Mouse (Mus musculus): ENCODE results near the gene Atrn. TPM values are rescaled to one million over a fixed set of nuclear protein-coding genes. Genes with fewer than 3 reads are reported as not detected.

Atrn gene
- 17.9 and 19.4 TPM in 2 replicates for polyA plus RNA-seq (2012; rRNA removed)
- polyA plus RNA-seq (2014; fragmentation: Nextera tagmentation; extraction: Ambion mirVana), result 11.5 and 13.5 TPM in 2 replicates

GRCm38 (mm10) chr2:130905751-130906583, at the start of gene Atrn, which contains the start of gene 4930402H24Rik:
TSS of gene Atrn (plus strand) at chr2:130906495.
TSS of gene 4930402H24Rik (minus strand) at chr2:130906406.
- TF ChIP-seq POLR2A (IDR thresholded peaks at IDR 0.05; ENCODE audit: borderline replicate concordance, extremely low read depth, insufficient read depth, insufficient read length), result peak; percentile 69; the same call in 1 of the 2 replicates
- Histone ChIP-seq H3K4me1 (ENCODE audit: control insufficient read depth, insufficient read depth, low read length) (peaks cover 12% of the 10 kb centered on the region), H3K27me3 (ENCODE audit: control insufficient read depth, insufficient read depth, low read length) (no peaks in the 10 kb centered on the region), H3K27ac (replicated peaks; ENCODE audit: low read depth, low read length) (peak within 1 kb of the TSS; percentile 55; the same call in 1 of the 2 replicates), H3K36me3 (ENCODE audit: control insufficient read depth, insufficient read depth, low read length) (peaks cover 4% of the 10 kb centered on the region; the same call in 1 of the 2 replicates), H3K4me3 (replicated peaks; ENCODE audit: low read length) (peak within 1 kb of the TSS; percentile 98), H3K9ac (ENCODE audit: low read depth, low read length, severe bottlenecking) (peak within 1 kb of the TSS; percentile 84), H3K4me2 (replicated peaks; ENCODE audit: low read depth, low read length, severe bottlenecking) (peak within 1 kb of the TSS; percentile 68), H3K9me3 (ENCODE audit: control insufficient read depth, low read length) (no peaks in the 10 kb centered on the region)
- DNase-seq (ENCODE audit: low spot score) (peak; percentile 88), ATAC-seq (ENCODE audit: low FRiP score, low read depth) (peak; percentile 97)
- WGBS, result 6% methylated on average over 43 of the region's 50 CpGs

GRCm38 (mm10) chr2:130862091-130862490, 44.2 kb upstream of the Atrn start:
- no peak for TF ChIP-seq POLR2A (IDR thresholded peaks at IDR 0.05; ENCODE audit: borderline replicate concordance, extremely low read depth, insufficient read depth, insufficient read length)
- Histone ChIP-seq H3K9me3 (ENCODE audit: control insufficient read depth, low read length) (no peaks in the 10 kb centered on the region), H3K27me3 (ENCODE audit: control insufficient read depth, insufficient read depth, low read length) (no peaks in the 10 kb centered on the region), H3K36me3 (ENCODE audit: control insufficient read depth, insufficient read depth, low read length) (no peaks in the 10 kb centered on the region), H3K4me2 (replicated peaks; ENCODE audit: low read depth, low read length, severe bottlenecking) (no peak overlapping the region), H3K4me3 (replicated peaks; ENCODE audit: low read length) (no peak overlapping the region), H3K27ac (replicated peaks; ENCODE audit: low read depth, low read length) (no peak overlapping the region), H3K9ac (ENCODE audit: low read depth, low read length, severe bottlenecking) (no peak overlapping the region), H3K4me1 (ENCODE audit: control insufficient read depth, insufficient read depth, low read length) (no peaks in the 10 kb centered on the region)
- no peak for DNase-seq (ENCODE audit: low spot score)
- no peak for ATAC-seq (ENCODE audit: low FRiP score, low read depth)
- WGBS, result 85% methylated on average over 3 of the region's 3 CpGs

- ATAC-seq (ENCODE audit: low FRiP score, low read depth), result no peak
- no peak for DNase-seq (ENCODE audit: low spot score)
Observed at GRCm38 (mm10) chr2:130870916-130871315, 35.4 kb upstream of the Atrn start.

GRCm38 (mm10) chr2:130877376-130877775, 28.9 kb upstream of the Atrn start:
- Histone ChIP-seq H3K36me3 (ENCODE audit: control insufficient read depth, insufficient read depth, low read length) (0 out of 2 replicates have a peak, but pooled peaks cover under 1% of the 10 kb centered on the region), H3K27ac (replicated peaks; ENCODE audit: low read depth, low read length) (no peak overlapping the region), H3K9ac (ENCODE audit: low read depth, low read length, severe bottlenecking) (no peak overlapping the region), H3K9me3 (ENCODE audit: control insufficient read depth, low read length) (no peaks in the 10 kb centered on the region), H3K4me3 (replicated peaks; ENCODE audit: low read length) (no peak overlapping the region), H3K4me1 (ENCODE audit: control insufficient read depth, insufficient read depth, low read length) (no peaks in the 10 kb centered on the region), H3K27me3 (ENCODE audit: control insufficient read depth, insufficient read depth, low read length) (no peaks in the 10 kb centered on the region), H3K4me2 (replicated peaks; ENCODE audit: low read depth, low read length, severe bottlenecking) (no peak overlapping the region)
- ATAC-seq (ENCODE audit: low FRiP score, low read depth), result no peak
- 58% methylated on average over 3 of the region's 3 CpGs for WGBS
- DNase-seq (ENCODE audit: low spot score), result no peak
- TF ChIP-seq POLR2A (IDR thresholded peaks at IDR 0.05; ENCODE audit: borderline replicate concordance, extremely low read depth, insufficient read depth, insufficient read length), result no peak

More at GRCm38 (mm10) chr2:130870916-130871315, 35.4 kb upstream of the Atrn start:
- H3K27ac ChIP-seq (replicated peaks; ENCODE audit: low read depth, low read length), result no peak overlapping the region
- no peak for TF ChIP-seq POLR2A (IDR thresholded peaks at IDR 0.05; ENCODE audit: borderline replicate concordance, extremely low read depth, insufficient read depth, insufficient read length)
- no peaks in the 10 kb centered on the region for H3K9me3 ChIP-seq (ENCODE audit: control insufficient read depth, low read length)
- H3K9ac ChIP-seq (ENCODE audit: low read depth, low read length, severe bottlenecking), result no peak overlapping the region
- no peak overlapping the region for H3K4me3 ChIP-seq (replicated peaks; ENCODE audit: low read length)
- no peaks in the 10 kb centered on the region for H3K4me1 ChIP-seq (ENCODE audit: control insufficient read depth, insufficient read depth, low read length)
- 53% methylated on average over 5 of the region's 5 CpGs for WGBS
- H3K4me2 ChIP-seq (replicated peaks; ENCODE audit: low read depth, low read length, severe bottlenecking), result no peak overlapping the region
- no peaks in the 10 kb centered on the region for H3K36me3 ChIP-seq (ENCODE audit: control insufficient read depth, insufficient read depth, low read length)
- H3K27me3 ChIP-seq (ENCODE audit: control insufficient read depth, insufficient read depth, low read length), result no peaks in the 10 kb centered on the region

- H3K27ac ChIP-seq (replicated peaks; ENCODE audit: low read depth, low read length), result no peak overlapping the region
- DNase-seq (ENCODE audit: low spot score) (no peak), ATAC-seq (ENCODE audit: low FRiP score, low read depth) (no peak)
- no peak for TF ChIP-seq POLR2A (IDR thresholded peaks at IDR 0.05; ENCODE audit: borderline replicate concordance, extremely low read depth, insufficient read depth, insufficient read length)
- no peak overlapping the region for H3K4me2 ChIP-seq (replicated peaks; ENCODE audit: low read depth, low read length, severe bottlenecking)
- H3K9me3 ChIP-seq (ENCODE audit: control insufficient read depth, low read length), result no peaks in the 10 kb centered on the region
- no peak overlapping the region for H3K9ac ChIP-seq (ENCODE audit: low read depth, low read length, severe bottlenecking)
- H3K4me1 ChIP-seq (ENCODE audit: control insufficient read depth, insufficient read depth, low read length), result no peaks in the 10 kb centered on the region
- 0 out of 2 replicates have a peak, but pooled peaks cover 6% of the 10 kb centered on the region for H3K36me3 ChIP-seq (ENCODE audit: control insufficient read depth, insufficient read depth, low read length)
- no peaks in the 10 kb centered on the region for H3K27me3 ChIP-seq (ENCODE audit: control insufficient read depth, insufficient read depth, low read length)
- H3K4me3 ChIP-seq (replicated peaks; ENCODE audit: low read length), result no peak overlapping the region
Observed at GRCm38 (mm10) chr2:130886983-130887382, 19.3 kb upstream of the Atrn start.

All from limb, embryonic 14.5 days (tissue).